Mouse (Mus musculus) ovary, adult 10 weeks (tissue): ENCODE results near the gene Uroc1. TPM values are rescaled to one million over a fixed set of nuclear protein-coding genes. Genes with fewer than 3 reads are reported as not detected.

Source experiments
- polyA plus RNA-seq: library from polyadenylated mRNA; stranded (reverse); fragments of 350-450 nt; fragmentation: Illumina TruSeq; extraction: RNeasy Lipid Tissue Mini Kit (QIAGEN cat#74804); gene quantifications from one replicate; pipeline ENCODE4 v1.2.3, GENCODE M21; 2014

Gene Uroc1
- polyA plus RNA-seq, result not detected

DNA sequence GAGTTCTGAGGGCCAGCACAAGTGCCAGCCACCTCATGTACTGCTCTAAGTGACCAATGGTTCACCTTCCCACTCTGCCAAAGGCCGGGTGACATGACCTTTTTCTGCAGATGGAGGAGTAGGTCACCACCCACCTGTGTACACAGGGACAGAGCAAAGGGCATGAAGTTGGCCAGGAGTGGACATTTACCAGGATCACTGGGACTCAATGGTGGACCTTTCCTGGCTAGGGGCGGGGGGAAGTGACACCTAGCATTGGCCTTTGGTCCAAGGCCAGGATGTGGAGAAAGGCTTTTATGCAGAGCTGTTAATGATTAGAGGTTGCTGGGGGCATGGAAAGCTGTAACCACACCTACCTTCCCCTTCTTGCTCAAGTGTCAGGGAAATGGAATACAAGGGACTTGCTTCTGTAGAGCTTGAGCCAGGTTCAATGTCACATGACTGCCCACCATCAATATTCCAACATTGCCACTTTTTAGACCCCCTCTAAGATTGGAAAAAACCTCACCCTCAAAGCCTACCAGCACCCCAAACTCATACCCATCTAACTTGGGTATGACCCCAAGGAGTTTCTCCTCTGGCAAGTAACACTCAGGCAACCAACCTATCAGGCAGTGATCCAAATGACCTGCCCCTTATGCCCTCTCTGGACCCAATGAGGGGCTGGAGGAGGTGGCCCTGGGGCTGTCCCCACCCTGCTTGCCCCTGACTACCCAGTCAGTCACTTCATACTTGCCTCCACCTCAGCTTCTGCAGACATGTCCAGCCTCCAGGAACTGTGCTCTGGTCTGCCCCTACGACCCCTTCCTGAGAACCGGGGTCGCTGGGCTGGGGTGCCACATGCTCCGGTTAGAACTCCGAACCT, at the start of gene Uroc1:
Gene Uroc1, plus strand, starts transcription at position 724 of the 865 bp plus-strand sequence.

DNA sequence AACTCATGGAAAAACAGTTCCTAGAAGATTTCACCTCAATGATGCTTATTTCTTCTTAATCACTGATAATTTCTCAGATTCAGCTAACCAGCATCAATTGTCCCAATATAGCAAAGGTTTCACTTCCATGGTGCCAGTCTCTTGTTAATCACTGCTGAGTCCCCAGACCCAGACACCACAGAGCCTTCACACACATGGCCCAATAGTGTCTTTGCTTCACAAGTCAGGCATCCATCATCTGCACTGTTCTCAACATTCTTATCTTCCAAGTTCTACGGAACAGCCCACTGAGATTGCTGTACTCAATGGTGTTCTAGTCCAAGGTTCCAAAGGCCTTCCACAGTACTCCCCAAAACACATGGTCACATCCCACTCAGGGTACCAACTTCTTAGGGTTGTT, 32.2 kb upstream of the Uroc1 start, which contains the start of gene BC048671:
Gene BC048671, plus strand, starts transcription at position 301 of the 400 bp plus-strand sequence.

DNA sequence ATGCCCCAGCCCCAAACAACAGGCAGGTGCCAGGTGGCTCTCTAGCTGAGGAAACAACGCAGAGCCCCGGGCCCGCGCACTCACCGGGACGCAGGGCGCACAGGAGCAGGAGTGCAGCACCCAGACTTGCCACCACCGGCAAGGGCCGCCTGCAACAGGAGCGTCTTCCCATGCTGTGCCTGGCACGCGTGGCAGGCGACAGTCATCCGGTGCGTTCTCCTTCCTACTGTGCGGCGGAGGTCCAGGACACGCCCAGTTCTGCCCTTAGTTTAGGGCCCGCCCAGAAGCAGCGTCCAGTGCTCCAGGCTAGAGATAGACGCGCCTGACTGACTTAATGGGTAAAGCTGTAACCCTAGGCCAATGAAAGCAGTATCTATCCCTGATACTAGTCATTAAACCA, 8.1 kb upstream of the Uroc1 start, which contains the start of gene Chst13:
Gene Chst13, minus strand, starts transcription at position 195 of the 400 bp plus-strand sequence.

DNA sequence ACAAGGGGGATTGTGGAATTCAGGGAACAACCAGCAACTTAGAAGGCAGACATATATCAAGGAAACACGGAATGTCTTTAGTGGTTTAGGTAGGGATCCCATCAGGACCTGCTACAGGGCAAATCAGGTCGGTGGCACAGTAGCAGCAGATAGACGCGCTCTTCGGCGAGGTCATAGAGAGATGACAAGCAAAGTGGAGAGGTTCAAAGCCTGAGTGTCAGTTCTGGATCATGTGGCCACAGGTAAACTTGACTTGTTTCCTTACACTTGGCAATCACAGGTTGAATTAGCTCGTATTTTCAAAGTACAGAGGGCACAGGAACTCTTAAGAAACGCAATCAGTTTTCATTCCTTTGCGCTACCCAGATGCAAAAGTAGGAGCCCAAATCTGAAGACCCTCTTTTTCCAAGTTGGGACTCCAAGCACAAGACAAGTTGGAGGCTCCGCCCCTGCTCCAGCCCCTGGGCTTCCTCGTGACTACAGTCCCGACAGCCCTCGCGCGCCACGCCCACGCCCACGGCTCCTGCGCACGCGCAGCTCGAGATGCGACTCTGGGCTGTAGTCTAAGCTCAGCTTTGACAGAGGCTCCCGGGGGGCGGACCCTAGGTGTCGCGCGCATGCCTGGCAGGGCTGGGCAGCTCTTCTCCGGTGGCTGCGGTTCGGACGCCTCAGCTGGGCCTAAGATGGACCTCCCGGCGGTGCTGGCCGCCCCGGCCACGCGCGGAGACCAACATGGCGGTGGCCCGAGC, 36.1 kb downstream of the Uroc1 start, which contains the start of gene Zxdc:
Gene Zxdc, plus strand, starts transcription at position 517 of the 749 bp plus-strand sequence.

Other genes starting within 250 kb of the Uroc1 start
- not detected for gene Vmn1r50, start 231.9 kb upstream of the Uroc1 start, polyA plus RNA-seq
- gene Vmn1r51, start 210.7 kb upstream of the Uroc1 start, polyA plus RNA-seq, result not detected
- not detected for gene Vmn1r52, start 158.5 kb upstream of the Uroc1 start, polyA plus RNA-seq
- gene V1ra8, start 130.5 kb upstream of the Uroc1 start, polyA plus RNA-seq, result not detected
- not detected for gene Vmn1r53, start 108.8 kb upstream of the Uroc1 start, polyA plus RNA-seq
- not detected for gene Vmn1r54, start 87.0 kb upstream of the Uroc1 start, polyA plus RNA-seq
- gene BC048671, start 32.1 kb upstream of the Uroc1 start, polyA plus RNA-seq, result not detected
- gene Chst13, start 8.1 kb upstream of the Uroc1 start, polyA plus RNA-seq, result not detected
- 20.8 TPM for gene Zxdc, start 36.2 kb downstream of the Uroc1 start, polyA plus RNA-seq
- gene Cfap100, start 95.5 kb downstream of the Uroc1 start, polyA plus RNA-seq, result 0.37 TPM
- gene Klf15, start 129.3 kb downstream of the Uroc1 start, polyA plus RNA-seq, result 5.7 TPM
- 0.74 TPM for gene Aldh1l1, start 153.1 kb downstream of the Uroc1 start, polyA plus RNA-seq